Mouse (Mus musculus) layer of hippocampus, postnatal 36 days (tissue): ENCODE results near the gene Mrps31. TPM values are rescaled to one million over a fixed set of nuclear protein-coding genes. Genes with fewer than 3 reads are reported as not detected.

Source experiments
- DNase-seq, 2 experiments: peaks; one replicate each; pipeline ENCODE4 v3.0.0; 2022
- total RNA-seq, 2 experiments: library from RNA; stranded (reverse); gene quantifications; 2 replicates each; pipeline ENCODE4 v1.2.3; 2021

The Mrps31 gene
- total RNA-seq, result 10 to 100 TPM; 23.9 to 26.6 TPM

DNA sequence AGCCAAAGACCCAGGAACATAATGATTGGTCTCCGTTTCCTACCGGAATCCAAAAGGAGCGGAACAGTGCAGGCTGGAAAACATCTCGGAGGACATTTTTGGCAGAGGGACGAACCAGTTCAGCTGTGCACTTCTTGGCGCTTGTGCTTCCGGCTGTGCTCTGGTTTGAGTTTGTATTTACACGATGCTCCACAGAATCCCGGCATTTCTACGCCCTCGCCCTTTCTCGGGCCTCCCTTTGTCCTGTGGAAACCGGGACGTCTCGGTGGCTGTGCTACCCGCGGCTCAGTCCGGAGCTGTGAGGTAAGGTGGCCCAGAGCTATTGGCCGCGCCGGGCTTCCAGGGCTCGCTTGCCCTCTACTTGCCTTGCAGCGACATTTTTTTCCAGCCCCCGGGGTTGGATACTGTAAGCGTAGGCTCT, at the start of gene Mrps31:
Mrps31 (plus strand) TSS at position 80 of the 421 bp plus-strand sequence.
- DNase-seq, result peak; percentile 81 to 85

DNA sequence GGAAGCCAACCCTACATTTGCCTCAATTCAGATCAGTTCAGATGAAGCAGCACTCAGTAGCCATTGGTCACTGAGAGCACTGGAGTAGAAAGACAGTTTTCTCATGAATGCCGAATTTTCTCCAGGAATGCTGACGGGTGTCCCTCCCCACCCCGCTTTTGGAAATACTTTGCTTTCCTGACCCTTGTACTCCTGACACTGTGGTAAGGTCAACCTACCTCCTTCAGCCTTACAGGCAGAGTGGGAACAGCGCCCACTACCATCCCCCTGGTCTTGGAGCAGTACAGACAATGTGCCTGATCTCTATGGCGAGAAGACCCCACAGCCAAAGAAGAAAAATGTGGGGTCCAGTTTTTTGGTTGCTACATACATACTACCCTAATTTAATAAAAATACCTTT, 34.9 kb upstream of the Mrps31 start:
- no peak for DNase-seq

DNA sequence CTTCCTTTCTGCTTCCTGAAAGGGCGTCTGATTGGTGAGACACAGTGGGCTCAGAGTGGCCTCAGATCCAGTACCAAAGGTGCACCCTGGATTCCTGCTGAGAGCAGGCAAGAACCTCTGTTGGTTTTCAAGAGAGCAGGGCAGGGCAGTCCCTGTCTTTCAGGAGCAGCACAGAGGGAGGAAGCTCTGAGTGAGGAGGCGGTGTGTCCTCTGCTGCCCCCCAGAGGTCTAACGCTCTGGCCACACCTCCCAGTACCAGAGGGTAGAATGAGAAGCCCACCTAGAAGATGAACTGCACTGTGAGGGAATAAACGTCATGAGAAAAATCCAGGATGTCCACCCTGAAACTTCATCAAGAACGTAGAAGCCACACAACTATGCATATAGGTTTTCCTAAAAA, 34.3 kb upstream of the Mrps31 start:
- no peak for DNase-seq

- no peak for DNase-seq
These were observed 30.2 kb upstream of the Mrps31 start for GRCm38 (mm10) chr8:22380934-22381333.

DNA sequence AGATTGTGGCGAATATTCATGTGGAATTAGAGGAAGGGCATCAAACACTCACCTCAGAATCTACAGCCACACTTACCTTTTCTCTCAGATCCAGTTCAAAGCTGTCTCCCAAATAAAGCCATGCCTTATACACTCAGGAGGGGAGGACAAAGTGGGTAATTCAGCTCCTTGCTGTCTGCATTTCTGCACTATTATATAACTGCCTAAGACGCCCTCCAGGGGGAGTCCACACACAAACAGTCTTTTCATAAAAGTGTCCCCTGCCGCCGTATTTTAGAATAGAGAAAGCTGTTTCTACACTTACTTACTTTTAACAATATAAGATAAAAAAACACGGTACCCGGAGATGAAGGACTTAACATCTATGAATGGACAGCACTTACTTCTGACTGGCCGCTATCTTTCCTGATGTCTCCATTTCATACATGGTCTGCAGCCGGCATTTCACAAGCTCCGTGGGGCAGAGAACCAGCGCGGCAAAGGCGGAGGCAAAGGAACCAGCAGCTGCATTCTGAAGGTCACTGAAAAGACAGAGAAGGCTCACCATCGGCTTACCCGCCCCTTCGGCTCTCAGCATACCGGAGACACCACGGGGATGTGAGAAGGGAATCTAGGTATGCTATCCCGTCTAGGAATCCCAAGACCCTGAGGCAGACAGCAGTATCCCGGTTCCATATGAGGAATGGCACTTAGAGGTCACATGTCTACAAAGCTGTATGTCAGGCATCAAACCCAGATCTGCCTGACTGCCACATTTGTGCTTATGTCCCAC, 28.2 kb upstream of the Mrps31 start:
- DNase-seq, result no peak

GRCm38 (mm10) chr8:22385158-22385557, 26.0 kb upstream of the Mrps31 start:
- no peak for DNase-seq

- no peak for DNase-seq
These were observed 21.3 kb upstream of the Mrps31 start for GRCm38 (mm10) chr8:22389874-22390273.

DNA sequence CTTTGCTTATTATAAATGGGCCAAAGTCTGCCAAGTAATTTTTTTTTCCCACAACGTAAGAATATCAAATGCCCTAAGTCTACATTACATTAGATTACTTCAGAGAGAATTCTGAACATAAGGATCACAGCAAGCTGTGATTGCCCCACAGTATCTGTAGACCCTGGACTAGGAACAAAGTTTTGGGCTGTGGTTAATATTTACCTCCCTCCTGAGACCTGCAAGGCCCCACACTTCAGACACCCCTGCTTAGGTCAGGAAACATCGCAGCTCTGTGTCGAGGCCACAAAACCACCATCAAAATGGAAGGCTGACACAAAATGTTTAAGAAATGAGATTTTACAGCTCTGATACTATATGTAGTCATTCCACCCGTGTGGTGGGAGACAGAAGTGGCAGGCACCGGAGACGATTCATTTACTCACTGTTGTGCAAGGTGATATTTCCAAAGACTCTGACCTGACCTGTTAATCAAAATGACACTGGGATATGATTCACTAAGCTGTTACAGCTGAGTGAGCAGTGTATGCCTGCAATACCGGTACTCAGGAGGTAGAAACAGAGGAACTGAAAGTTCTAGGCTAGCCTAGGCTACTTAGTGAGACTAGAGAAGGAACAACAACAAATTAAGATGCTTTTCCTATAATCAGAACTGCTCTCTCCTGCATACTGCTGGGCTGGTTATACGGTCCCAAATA, 20.2 kb upstream of the Mrps31 start:
- DNase-seq, result no peak

- no peak for DNase-seq
These were observed 16.7 kb upstream of the Mrps31 start for GRCm38 (mm10) chr8:22394471-22394870.

DNA sequence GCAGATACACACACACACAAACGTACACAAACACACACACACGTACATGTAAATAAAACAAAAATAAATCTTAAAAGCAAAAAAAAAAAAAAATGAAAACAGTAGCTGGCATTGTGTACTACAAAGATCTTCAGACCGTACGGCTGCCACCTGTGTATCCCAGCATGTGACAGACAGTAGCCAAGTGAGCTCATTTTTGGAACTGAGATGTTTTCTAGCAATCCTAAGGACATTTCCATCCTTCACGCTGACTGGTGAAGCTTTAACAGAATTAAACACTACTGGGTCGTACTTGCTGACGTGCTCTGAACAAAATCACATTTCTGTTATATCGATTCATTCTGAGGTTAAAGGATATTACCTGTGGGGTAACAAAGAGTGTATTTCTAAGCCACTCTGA, 15.9 kb upstream of the Mrps31 start:
- no peak for DNase-seq

- no peak for DNase-seq
These were observed 13.4 kb upstream of the Mrps31 start for GRCm38 (mm10) chr8:22397811-22398141.

GRCm38 (mm10) chr8:22398142-22398951, 12.8 kb upstream of the Mrps31 start, which contains the start of gene Slc25a15:
Gene Slc25a15 (minus strand): TSS chr8:22398597.
- peak; percentile 89 to 90 for DNase-seq

DNA sequence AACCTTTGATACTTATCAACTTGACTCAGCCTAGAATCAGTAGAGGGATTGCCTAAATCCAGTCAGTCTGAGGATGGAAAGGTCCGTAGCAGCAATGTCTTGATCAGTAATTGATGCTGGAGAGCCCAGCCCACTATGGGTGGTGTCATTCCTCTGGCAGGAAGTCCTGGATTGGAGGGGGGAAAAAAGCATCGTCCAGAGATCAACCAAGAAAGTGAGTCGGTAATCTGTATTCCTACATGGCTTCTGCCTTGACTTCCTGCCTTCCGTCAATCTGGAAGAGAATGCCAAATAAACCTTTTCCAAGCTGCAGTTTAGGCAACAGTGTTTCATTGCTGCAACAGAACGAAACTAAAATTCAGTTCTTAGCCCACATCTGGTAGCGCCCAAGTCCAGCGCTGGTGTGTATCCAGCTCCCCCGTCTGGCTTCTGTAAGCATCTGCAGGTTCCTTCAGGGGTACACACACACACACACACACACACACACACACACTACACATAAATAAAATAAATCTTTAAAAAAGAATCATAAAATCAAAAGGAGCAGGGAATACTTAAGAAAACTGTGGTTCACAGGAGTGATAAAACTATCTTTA, 11.8 kb upstream of the Mrps31 start:
- no peak for DNase-seq

GRCm38 (mm10) chr8:22400593-22400992, 10.6 kb upstream of the Mrps31 start:
- no peak for DNase-seq

DNA sequence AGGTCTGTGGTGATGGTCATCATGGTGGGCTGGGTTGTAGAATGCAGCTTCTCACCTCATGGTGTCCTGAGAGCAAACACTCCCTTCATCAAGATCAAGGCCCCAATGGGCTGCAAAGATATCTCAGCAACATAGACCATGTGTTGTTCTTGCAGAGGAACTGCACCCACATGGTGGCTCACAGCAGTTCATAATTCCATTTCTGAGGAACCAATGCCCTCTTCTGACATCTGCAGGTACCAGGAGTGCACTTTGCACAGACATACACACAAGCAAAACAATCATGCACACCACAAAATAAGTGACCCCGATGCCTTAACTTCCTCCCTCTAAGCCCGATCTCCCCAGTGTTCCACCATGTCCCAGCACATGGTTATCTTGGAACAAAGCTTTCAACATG, 7.9 kb upstream of the Mrps31 start:
- no peak for DNase-seq

GRCm38 (mm10) chr8:22405733-22406132, 5.4 kb upstream of the Mrps31 start:
- DNase-seq, result no peak

DNA sequence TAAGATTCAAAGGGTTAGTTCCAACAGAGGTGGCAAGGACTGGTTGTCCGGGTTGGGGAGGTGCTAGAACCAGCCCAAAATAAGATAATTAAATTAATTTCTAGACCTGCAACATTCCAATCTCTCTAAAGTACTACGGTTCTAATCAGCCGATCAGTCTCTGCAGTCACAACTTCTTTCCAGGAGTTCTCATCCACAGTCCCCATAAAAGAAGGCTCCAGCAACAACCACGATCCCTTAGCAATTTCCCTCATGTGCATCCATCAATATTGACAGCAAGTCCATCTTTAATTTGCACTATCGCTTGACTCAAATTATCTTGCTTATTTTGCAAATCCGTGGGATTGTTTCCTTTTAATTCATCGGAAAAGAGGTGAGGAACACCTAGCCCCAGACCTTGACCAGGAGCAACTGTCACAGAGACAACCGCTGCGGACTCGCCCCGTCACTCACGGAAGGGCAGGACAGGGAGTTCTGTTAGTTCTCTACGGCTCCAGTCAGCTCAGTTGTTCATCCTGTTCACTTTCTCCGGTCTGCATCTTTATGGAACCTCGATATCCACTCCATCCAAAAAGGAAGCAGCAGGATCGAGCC, 376 bp upstream of the Mrps31 start:
- DNase-seq, result no peak

- DNase-seq, result no peak
These were observed 810 bp downstream of the Mrps31 start for GRCm38 (mm10) chr8:22411971-22412370.
